Mouse (Mus musculus) spleen, adult 2 months (tissue): ENCODE measurements around the gene Fam69b. TPM values are rescaled to one million over a fixed set of nuclear protein-coding genes. Genes with fewer than 3 reads are reported as not detected.

Experiments used
- DNase-seq, 2 experiments: peaks; one replicate each; pipeline versions ENCODE4 v3.0.0 to v3.0.0-alpha.2; 2012 to 2021; ENCODE audit warnings: low spot score in 2 of 2, low read depth in 1 of 2
- H3K27ac ChIP-seq: fragments of 200-500 bp; 2 replicates; pipeline ENCODE4 v1.5.1; 2012; ENCODE audit warnings: low read length, inconsistent platforms; ENCODE audit not compliant: insufficient read depth
- H3K27me3 ChIP-seq: fragments of 200-500 bp; 2 replicates; pipeline ENCODE4 v1.6.1; 2012; ENCODE audit warnings: mild to moderate bottlenecking, moderate library complexity, low read length, inconsistent platforms; ENCODE audit not compliant: control insufficient read depth, insufficient read depth
- H3K36me3 ChIP-seq: fragments of 200-500 bp; 2 replicates; pipeline ENCODE4 v1.6.1; 2012; ENCODE audit warnings: mild to moderate bottlenecking, low read length, inconsistent platforms; ENCODE audit not compliant: control insufficient read depth, insufficient read depth
- H3K4me1 ChIP-seq: fragments of 200-500 bp; 2 replicates; pipeline ENCODE4 v1.6.1; 2011; ENCODE audit warnings: inconsistent platforms; ENCODE audit not compliant: control insufficient read depth, insufficient read depth, insufficient read length
- H3K4me3 ChIP-seq: fragments of 200-500 bp; 2 replicates; pipeline ENCODE4 v1.5.1; 2011; ENCODE audit warnings: mild to moderate bottlenecking, inconsistent platforms; ENCODE audit not compliant: insufficient read depth, insufficient read length; ENCODE audit errors: extremely low read depth
- CTCF ChIP-seq: fragments of 200-500 bp; IDR thresholded peaks from 2 replicates; pipeline ENCODE4 v1.5.1; 2011; ENCODE audit warnings: mild to moderate bottlenecking, inconsistent platforms; ENCODE audit not compliant: insufficient read depth, insufficient read length, insufficient replicate concordance; ENCODE audit errors: extremely low read depth
- POLR2A ChIP-seq: fragments of 200-500 bp; IDR thresholded peaks from 2 replicates; pipeline ENCODE4 v1.6.1; 2011; ENCODE audit warnings: low read depth, low read length, inconsistent platforms
- WGBS: fragments of 180-500 bp; shearing (Covaris S2); methylation state at CpG from one replicate; pipeline ENCODE4 v1.1.7; 2018; 5-methylcytosine and 5-hydroxymethylcytosine counted together
- polyA plus RNA-seq: library from polyadenylated mRNA; depleted of rRNA; stranded (reverse); fragments of >200 nt; gene quantifications from 2 replicates; pipeline ENCODE4 v1.2.3, GENCODE M21; 2012

Fam69b gene
- polyA plus RNA-seq, 1 experiment = 3.0 TPM

DNA sequence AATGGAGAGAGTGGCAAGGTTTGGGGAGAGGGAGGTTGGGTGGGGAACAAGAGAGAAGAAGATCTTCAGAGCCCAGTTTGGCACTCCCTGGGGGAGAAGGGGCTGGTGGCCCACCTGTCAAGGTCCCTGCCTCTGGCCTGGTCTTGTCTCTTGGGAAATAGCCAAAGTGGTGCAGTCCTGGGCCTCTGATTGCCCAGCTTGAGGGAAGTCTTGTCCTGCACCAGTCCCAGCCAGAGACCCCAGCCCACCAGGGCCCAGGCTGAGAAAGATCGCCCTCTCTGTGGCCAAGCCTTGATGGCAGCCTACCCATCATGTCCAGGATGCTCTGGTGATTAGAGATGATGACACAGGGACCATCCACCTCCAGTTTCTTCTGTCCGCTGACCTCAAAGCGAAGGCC, 31.4 kb upstream of the Fam69b start:
- Histone ChIP-seq H3K4me3 (no peak overlapping the region), H3K36me3 (no peaks in the 10 kb centered on the region), H3K27me3 (no peaks in the 10 kb centered on the region), H3K27ac (no peak overlapping the region), H3K4me1 (no peaks in the 10 kb centered on the region)
- no peak for DNase-seq
- TF ChIP-seq POLR2A (no peak), CTCF (no peak)
- WGBS = 95% methylated on average over 3 of the region's 3 CpGs

DNA sequence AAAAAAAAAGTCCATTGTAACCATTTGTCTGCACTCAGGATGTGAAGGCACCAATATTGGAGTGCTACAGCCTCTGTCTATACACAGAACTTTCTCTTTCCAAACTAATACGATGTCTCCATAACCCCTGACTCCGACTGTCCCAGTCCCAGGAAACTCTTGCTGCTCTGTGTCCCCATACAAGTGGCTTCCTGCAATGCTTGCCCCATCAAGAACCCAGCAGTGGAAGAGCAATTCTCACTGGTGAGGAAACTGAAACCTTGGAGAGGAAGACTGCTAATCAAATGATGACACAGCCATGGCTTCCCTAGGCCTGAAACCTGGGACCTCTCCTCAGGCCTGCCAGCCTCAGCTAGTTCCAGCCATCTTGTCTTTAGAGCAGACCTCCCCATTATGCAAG, 30.4 kb upstream of the Fam69b start:
- no peaks in the 10 kb centered on the region for H3K27me3 ChIP-seq
- TF ChIP-seq POLR2A = no peak
- no peak for TF ChIP-seq CTCF
- no peaks in the 10 kb centered on the region for H3K4me1 ChIP-seq
- no peaks in the 10 kb centered on the region for H3K36me3 ChIP-seq
- WGBS = 90% methylated on average over 2 of the region's 2 CpGs
- no peak overlapping the region for H3K4me3 ChIP-seq
- no peak for DNase-seq
- no peak overlapping the region for H3K27ac ChIP-seq

DNA sequence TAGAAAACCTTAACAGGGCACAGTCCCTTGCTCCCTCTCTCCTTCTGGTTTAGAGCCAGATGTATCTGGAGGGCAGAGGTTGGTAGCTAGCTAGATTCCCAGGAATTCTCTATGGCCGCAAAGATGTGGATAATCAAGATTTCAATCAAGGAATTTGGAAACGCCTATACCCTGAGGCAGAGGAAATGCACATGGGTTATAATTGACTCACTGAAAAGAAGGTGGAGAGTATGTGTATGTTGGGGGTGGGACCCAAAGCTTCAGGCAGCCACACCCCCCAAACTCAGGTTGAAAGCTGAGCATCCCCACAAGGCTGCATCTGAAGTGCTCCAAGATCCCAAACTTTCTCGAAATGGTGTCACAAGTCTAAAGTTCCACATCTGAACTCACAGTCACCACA, 29.8 kb upstream of the Fam69b start:
- H3K27ac ChIP-seq = no peak overlapping the region
- H3K4me1 ChIP-seq = no peaks in the 10 kb centered on the region
- DNase-seq = no peak
- WGBS = 76% methylated on average over 3 of the region's 3 CpGs
- no peaks in the 10 kb centered on the region for H3K36me3 ChIP-seq
- TF ChIP-seq CTCF (no peak), POLR2A (no peak)
- no peak overlapping the region for H3K4me3 ChIP-seq
- no peaks in the 10 kb centered on the region for H3K27me3 ChIP-seq

DNA sequence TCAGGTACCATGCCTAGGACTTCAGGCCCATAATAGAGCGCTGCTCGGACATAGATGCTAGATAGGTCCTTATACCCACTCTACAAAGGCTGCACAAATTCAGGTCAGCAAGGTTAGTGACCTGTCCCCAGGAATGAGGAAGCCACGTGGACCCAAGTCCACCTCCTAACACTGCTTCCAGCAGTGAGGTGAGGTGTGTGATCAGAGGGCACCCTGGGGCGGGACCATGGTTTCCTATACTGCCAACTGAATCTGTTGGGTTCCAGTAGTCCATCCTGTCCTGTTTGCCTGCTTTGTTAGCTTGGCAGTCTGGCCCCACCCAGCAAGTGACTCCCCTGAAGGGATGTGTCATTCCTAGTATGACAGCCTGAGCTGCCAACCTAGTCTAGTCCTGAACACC, 28.3 kb upstream of the Fam69b start:
- WGBS = 85% methylated on average over 4 of the region's 4 CpGs
- DNase-seq = no peak
- Histone ChIP-seq H3K27ac (no peak overlapping the region), H3K4me3 (no peak overlapping the region), H3K4me1 (peaks cover 9% of the 10 kb centered on the region), H3K27me3 (no peaks in the 10 kb centered on the region), H3K36me3 (no peaks in the 10 kb centered on the region)
- TF ChIP-seq CTCF (no peak), POLR2A (no peak)

DNA sequence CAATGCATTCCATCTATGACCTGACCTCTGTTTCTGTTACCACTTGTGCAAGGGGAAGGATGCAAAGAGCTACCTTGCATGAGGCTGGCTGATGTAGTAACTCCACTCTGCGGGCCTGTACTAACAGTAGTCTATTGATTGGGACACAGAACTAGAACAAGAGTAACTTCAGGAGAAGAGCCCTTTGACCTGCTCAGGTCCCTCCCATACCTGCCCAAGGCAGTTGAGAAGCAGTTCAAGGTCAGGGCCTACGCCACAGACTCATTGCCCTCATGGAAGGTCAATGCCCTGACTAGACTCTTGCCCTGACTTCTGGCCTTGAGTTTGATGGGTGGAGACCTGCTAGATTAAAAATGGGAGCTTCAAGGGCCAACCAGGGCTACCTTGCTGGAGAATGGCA, 27.6 kb upstream of the Fam69b start:
- TF ChIP-seq CTCF (no peak), POLR2A (no peak)
- H3K27me3 ChIP-seq = no peaks in the 10 kb centered on the region
- H3K4me1 ChIP-seq = peaks cover 9% of the 10 kb centered on the region
- no peak overlapping the region for H3K4me3 ChIP-seq
- no peak for DNase-seq
- 82% methylated on average over 2 of the region's 2 CpGs for WGBS
- no peak overlapping the region for H3K27ac ChIP-seq
- H3K36me3 ChIP-seq = no peaks in the 10 kb centered on the region

DNA sequence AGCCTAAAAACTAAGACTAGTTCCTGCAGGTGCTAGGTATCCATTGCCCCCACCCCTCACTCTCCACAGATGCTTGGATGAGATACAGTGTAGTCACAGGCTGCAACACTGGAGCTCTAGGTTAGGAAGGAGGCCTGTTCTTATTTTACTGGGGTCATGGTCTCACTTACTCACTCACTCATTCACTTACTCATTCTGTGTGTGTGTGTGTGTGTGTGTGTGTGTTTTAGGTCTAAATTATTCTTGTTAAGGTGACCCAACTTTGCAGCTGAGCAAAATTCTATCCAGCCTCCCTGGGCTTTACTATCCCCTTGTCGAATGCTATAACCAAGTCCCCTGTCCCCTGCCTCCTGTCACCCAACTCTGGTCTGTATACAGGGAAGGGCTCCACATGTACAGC, 26.7 kb upstream of the Fam69b start:
- TF ChIP-seq CTCF (no peak), POLR2A (no peak)
- Histone ChIP-seq H3K36me3 (no peaks in the 10 kb centered on the region), H3K4me1 (peaks cover 9% of the 10 kb centered on the region), H3K27ac (no peak overlapping the region), H3K27me3 (no peaks in the 10 kb centered on the region), H3K4me3 (no peak overlapping the region)
- WGBS = 78% methylated on average over 1 of the region's 1 CpGs
- DNase-seq = no peak

DNA sequence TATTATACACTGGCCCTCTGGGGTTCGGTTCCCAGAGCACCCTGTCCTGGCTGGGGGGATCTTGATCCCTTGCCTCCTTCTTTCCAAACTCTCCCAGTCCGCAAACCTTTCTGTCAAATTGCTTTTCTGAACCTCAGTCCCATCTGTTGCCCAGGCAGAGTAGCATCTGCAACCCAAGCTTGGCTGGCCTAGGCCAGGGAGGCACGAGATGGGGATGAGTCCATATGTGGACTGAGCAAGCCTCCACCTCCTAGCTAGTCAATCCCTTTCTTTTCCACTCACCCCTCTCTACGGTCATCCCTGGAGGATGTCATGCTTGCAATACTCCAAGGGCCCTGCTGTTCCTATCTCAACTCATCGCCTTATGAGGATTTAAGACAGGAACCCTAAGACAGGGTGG, 25.6 kb upstream of the Fam69b start:
- Histone ChIP-seq H3K27ac (no peak overlapping the region), H3K27me3 (no peaks in the 10 kb centered on the region), H3K36me3 (no peaks in the 10 kb centered on the region), H3K4me3 (no peak overlapping the region), H3K4me1 (peaks cover 13% of the 10 kb centered on the region)
- TF ChIP-seq POLR2A (no peak), CTCF (no peak)
- no peak for DNase-seq
- 85% methylated on average over 5 of the region's 5 CpGs for WGBS

DNA sequence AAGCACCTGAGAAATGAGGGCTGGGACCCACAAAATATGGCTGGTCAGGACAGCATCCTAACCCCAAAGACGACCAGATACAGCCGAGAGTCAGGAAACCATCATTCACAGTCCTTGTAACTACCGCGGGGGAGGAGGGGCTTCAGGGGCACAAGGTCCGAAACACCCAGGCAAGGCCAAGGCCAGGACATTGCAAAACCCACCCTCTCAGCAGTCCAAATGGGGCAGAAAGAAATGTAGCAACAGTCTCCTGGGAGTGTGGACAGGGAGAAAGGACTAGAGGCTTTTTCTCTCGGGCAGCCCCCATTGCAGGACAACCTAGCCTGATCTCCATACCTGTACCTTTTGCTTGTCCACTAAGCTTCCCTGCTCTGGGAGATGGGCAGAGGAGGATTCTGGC, 25.1 kb upstream of the Fam69b start:
- Histone ChIP-seq H3K27ac (peak overlapping the region; percentile 57), H3K4me3 (peak overlapping the region; percentile 67; the same call in 1 of the 2 replicates), H3K27me3 (no peaks in the 10 kb centered on the region), H3K4me1 (peaks cover 18% of the 10 kb centered on the region), H3K36me3 (no peaks in the 10 kb centered on the region)
- WGBS = 15% methylated on average over 6 of the region's 6 CpGs
- TF ChIP-seq CTCF (no peak), POLR2A (no peak)
- DNase-seq = no peak
